Mouse (Mus musculus): ENCODE results near the gene Gm8094.
"Not testable (repeated sequence)": the region's sequence is repeated elsewhere in the genome, so short reads cannot be mapped to it uniquely, and the experiment has no call there.

DNA sequence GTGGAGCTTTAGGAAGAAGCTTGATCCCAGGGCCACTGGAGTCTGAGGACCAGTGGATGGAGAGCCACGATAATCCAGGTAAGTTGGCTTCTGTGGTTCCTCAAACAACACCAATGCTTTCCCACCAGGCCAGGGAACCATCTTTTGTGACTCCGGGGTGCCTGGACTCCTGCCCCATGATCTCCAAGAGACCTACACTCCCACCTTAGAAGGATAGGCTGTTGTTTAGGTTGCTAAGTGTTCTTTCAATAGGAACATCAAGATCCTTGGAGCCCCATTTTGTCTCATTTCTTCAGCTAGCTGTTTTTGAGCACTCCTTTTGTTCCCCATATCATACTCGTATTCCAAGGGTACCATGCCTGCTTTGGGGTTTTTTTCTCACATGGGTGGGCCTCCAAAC, 18.4 kb downstream of the Gm8094 start:
- not testable (repeated sequence) for TF ChIP-seq POLR2A (IDR thresholded peaks at IDR 0.05; ENCODE audit: insufficient read length, low read depth); USF1 (IDR thresholded peaks at IDR 0.05; ENCODE audit: low read depth); E2F4 (IDR thresholded peaks at IDR 0.05; ENCODE audit: insufficient read depth); CEBPB (IDR thresholded peaks at IDR 0.05; ENCODE audit: insufficient read depth, poor library complexity, severe bottlenecking); MYOG (IDR thresholded peaks at IDR 0.05; ENCODE audit: control insufficient read depth in 1 of 3, insufficient read depth in 1 of 3, insufficient read length in 2 of 3, low read depth in 2 of 3); MAX (IDR thresholded peaks at IDR 0.05; ENCODE audit: low read depth)

Measured in myocyte (in vitro differentiated cells).